Mouse (Mus musculus) cerebellum, adult 2 months (tissue): ENCODE data around the gene Wscd2.

Source experiments
- CTCF ChIP-seq: fragments of 200-500 bp; IDR thresholded peaks from 2 replicates; pipeline ENCODE4 v1.5.1; 2011; ENCODE audit warnings: low read depth, mild to moderate bottlenecking, control low read depth, low read length, moderate library complexity, borderline replicate concordance; ENCODE audit not compliant: insufficient read depth
- POLR2A ChIP-seq: fragments of 200-500 bp; IDR thresholded peaks from 2 replicates; pipeline ENCODE4 v1.6.1; 2011; ENCODE audit warnings: low read length, control low read depth, borderline replicate concordance; ENCODE audit not compliant: insufficient read depth

GRCm38 (mm10) chr5:113583424-113584162 is 93.5 kb downstream of the Wscd2 start:
- TF ChIP-seq POLR2A (no peak), CTCF (no peak)
